Mouse (Mus musculus) 3134 (cell line): ENCODE measurements around the gene Pde10a.

Experiments
- DNase-seq: peaks from one replicate; pipeline ENCODE4 v3.0.0-alpha.2; 2011; ENCODE audit warnings: low spot score; ENCODE audit not compliant: insufficient read length; ENCODE audit errors: extremely low read depth

Gene Pde10a

DNA sequence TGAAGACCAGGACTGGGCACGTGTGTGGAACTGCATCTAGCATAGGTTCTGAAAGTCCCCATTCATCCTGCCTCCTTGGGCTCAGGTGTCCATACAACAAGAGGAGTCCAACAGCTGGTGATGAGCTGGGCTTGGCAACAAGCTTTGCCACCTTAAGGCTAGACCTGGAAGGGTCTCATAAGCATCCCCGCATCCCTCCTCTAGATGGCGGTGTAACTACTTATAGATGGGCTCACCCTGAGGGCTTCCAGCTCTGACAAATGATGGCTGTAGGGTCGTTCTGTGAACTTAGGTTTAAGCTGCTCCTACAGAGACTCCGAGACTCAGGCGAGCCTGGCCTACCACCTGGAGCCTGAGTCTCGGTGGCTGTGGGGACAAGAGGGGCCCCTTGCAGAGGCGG lies 466.0 kb downstream of the Pde10a start:
- DNase-seq: no peak

DNA sequence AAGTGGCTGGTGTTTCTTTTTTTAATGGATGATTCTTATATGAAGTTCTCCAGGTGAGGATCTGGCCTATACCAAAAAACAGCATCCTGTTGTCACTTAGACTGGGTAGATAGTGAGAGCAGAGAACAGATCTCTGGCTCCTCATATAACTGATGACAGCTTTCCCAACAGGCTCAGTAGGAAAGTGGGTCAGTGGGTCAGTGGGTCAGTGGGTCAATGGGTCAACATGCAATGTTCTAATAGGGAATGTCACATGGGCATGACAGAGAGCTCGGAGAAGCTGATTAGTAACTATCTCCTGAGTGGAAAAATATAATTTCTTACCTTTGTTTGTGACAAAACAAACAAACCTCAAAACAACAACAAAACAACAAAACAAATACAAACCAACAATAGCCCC lies 470.2 kb downstream of the Pde10a start:
- no peak for DNase-seq

GRCm38 (mm10) chr17:9002438-9002837 lies 477.3 kb downstream of the Pde10a start:
- DNase-seq: no peak

GRCm38 (mm10) chr17:9004516-9004915 lies 479.3 kb downstream of the Pde10a start:
- no peak for DNase-seq

DNA sequence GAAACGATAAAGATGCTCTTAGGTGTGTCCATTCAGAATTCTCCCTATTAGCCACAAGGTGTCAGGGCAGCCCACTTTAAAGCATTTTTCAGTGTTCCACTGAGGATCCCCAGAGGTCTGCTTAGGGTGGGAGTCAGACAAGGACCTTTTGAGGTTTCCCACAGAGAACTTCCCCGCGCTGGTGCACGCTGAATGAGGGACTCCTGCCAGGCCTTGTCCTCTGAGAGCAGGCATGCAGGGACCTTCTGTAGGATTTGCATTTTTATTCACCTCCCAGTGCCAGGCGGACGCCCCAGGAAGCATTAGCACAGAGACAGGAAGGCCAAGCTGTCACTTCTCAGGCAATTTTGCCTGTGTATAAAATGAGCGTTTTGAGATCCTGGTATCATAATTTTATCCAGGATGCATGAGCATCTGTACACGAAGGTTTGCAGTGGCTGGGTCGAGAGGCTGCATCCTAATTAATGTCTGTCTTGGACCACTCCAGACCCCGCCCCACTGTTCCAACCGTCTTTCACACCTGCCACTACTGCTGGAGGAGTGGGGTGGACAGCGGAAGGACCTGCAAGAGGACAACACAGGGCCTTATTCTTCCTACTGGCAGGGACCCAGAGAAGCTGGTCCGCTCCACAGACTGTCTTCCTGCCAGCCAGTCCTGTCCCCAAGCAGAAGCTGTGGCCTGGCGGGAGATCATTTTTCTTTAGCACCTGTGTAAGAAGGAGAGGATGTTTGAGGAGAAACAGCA lies 498.2 kb downstream of the Pde10a start:
- DNase-seq: no peak

DNA sequence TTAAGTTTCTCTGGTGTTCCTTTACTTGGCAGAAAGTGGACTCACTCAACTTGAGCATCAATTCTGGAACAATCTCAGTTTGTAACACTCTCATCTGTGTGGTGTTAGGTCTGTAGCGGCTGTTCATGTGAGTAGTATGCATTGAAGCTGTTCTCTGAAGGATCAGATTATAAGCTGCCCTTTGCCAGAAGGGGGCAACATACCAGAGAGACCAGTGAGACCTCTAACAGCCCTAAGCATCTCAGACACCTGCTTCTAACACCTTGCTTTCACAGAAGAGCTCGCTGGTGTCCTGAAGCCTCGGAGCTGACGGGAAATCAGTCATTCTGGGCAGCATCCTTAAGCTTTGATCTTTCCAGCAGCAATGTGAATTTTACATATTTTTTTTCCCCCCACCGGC lies 505.0 kb downstream of the Pde10a start:
- no peak for DNase-seq

GRCm38 (mm10) chr17:9031241-9032141 lies 506.3 kb downstream of the Pde10a start:
- peak; percentile 6 for DNase-seq

GRCm38 (mm10) chr17:9032362-9033044 lies 507.3 kb downstream of the Pde10a start:
- no peak for DNase-seq

DNA sequence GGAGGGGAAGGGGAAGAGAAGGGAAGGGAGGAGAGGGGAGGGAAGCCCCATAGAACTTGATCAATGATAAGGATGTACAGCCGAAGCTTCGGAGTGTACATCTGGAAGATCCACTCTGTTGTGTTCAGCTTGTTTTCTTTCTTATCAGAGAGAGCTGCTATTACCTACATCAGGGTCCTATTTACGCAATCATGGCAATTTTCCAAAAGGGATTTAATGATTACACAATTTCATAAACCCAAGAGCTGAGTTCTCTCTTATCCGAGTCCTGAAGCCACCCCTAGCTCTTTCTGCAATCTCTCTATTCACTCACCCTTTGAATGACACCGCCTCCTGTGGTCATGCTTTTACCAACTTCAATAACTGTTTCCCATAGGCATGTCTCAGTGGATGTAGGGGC lies 508.3 kb downstream of the Pde10a start:
- DNase-seq: no peak

- DNase-seq: no peak
Observed at GRCm38 (mm10) chr17:9035561-9036348, 510.6 kb downstream of the Pde10a start.
